Mouse (Mus musculus) myocyte (in vitro differentiated cells): ENCODE data around the gene Rtn4rl1. TPM values are rescaled to one million over a fixed set of nuclear protein-coding genes. Genes with fewer than 3 reads are reported as not detected.

Experiments
- H3K27me3 ChIP-seq: one replicate; pipeline ENCODE4 v1.6.1; 2011; ENCODE audit not compliant: control insufficient read depth, insufficient read depth, insufficient read length
- H3K36me3 ChIP-seq: one replicate; pipeline ENCODE4 v1.6.1; 2011; ENCODE audit not compliant: control insufficient read depth, insufficient read depth
- H3K4me2 ChIP-seq: one replicate; pipeline ENCODE4 v1.6.1; 2011; ENCODE audit warnings: low read depth, control low read depth
- H3K4me3 ChIP-seq: one replicate; pipeline ENCODE4 v1.5.1; 2011; ENCODE audit warnings: mild to moderate bottlenecking, control low read depth, moderate library complexity
- H3K79me2 ChIP-seq: one replicate; pipeline ENCODE4 v1.6.1; 2011; ENCODE audit not compliant: control insufficient read depth, insufficient read depth
- H3ac ChIP-seq: one replicate; pipeline ENCODE4 v1.6.1; 2011; ENCODE audit not compliant: control insufficient read depth, insufficient read length
- CEBPB ChIP-seq: IDR thresholded peaks from 2 replicates; pipeline ENCODE4 v1.6.1; 2011; ENCODE audit warnings: mild to moderate bottlenecking, moderate library complexity; ENCODE audit not compliant: poor library complexity, insufficient read depth, severe bottlenecking
- E2F4 ChIP-seq: IDR thresholded peaks from one replicate; pipeline ENCODE4 v1.6.1; 2011; ENCODE audit warnings: mild to moderate bottlenecking, control low read depth, moderate library complexity; ENCODE audit not compliant: insufficient read depth
- MAX ChIP-seq: IDR thresholded peaks from one replicate; pipeline ENCODE4 v1.6.1; 2011; ENCODE audit warnings: low read depth, mild to moderate bottlenecking, control low read depth
- MYOD1 ChIP-seq, 3 experiments: IDR thresholded peaks; one replicate each; pipeline ENCODE4 v1.6.1; 2011; ENCODE audit warnings: control low read depth in 2 of 3, low read depth in 2 of 3, mild to moderate bottlenecking in 2 of 3, moderate library complexity in 1 of 3; ENCODE audit not compliant: insufficient read length in 2 of 3, control insufficient read depth in 1 of 3
- MYOG ChIP-seq, 3 experiments: IDR thresholded peaks; one replicate each; pipeline ENCODE4 v1.6.1; 2011; ENCODE audit warnings: control low read depth in 2 of 3, low read depth in 2 of 3, mild to moderate bottlenecking in 2 of 3; ENCODE audit not compliant: insufficient read length in 2 of 3, control insufficient read depth in 1 of 3, insufficient read depth in 1 of 3
- POLR2A ChIP-seq: IDR thresholded peaks from one replicate; pipeline ENCODE4 v1.6.1; 2011; ENCODE audit warnings: low read depth, mild to moderate bottlenecking, control low read depth, moderate library complexity; ENCODE audit not compliant: insufficient read length
- POLR2AphosphoS2 ChIP-seq: IDR thresholded peaks from one replicate; pipeline ENCODE4 v1.6.1; 2011; ENCODE audit warnings: low read depth, control low read depth; ENCODE audit not compliant: insufficient read length
- REST ChIP-seq: IDR thresholded peaks from one replicate; pipeline ENCODE4 v1.6.1; 2011; ENCODE audit warnings: mild to moderate bottlenecking, control low read depth, moderate library complexity; ENCODE audit not compliant: insufficient read depth, insufficient read length
- SRF ChIP-seq: IDR thresholded peaks from one replicate; pipeline ENCODE4 v1.6.1; 2011; ENCODE audit warnings: low read depth; ENCODE audit not compliant: control insufficient read depth, insufficient read length
- TCF12 ChIP-seq: IDR thresholded peaks from one replicate; pipeline ENCODE4 v1.6.1; 2011; ENCODE audit warnings: mild to moderate bottlenecking, control low read depth; ENCODE audit not compliant: poor library complexity, insufficient read depth, severe bottlenecking
- TCF3 ChIP-seq: IDR thresholded peaks from one replicate; pipeline ENCODE4 v1.6.1; 2011; ENCODE audit warnings: low read depth, control low read depth; ENCODE audit not compliant: insufficient read length
- USF1 ChIP-seq: IDR thresholded peaks from one replicate; pipeline ENCODE4 v1.6.1; 2011; ENCODE audit warnings: low read depth, mild to moderate bottlenecking, control low read depth, moderate library complexity
- polyA plus RNA-seq: library from polyadenylated mRNA; unstranded; fragments of >200 nt; fragmentation: generic; extraction: Trizol; gene quantifications from one replicate; pipeline ENCODE4 v1.2.1, GENCODE M21; 2012; ENCODE audit warnings: missing spikeins

Rtn4rl1 gene
- polyA plus RNA-seq, 1 experiment = 0.16 TPM

- Histone ChIP-seq H3K4me2 (no peak overlapping the region), H3K27me3 (peaks cover 52% of the 10 kb centered on the region), H3ac (no peak overlapping the region), H3K79me2 (no peaks in the 10 kb centered on the region), H3K4me3 (no peak overlapping the region), H3K36me3 (no peaks in the 10 kb centered on the region)
- TF ChIP-seq MYOD1 (IDR thresholded peaks at IDR 0.05; ENCODE audit: control insufficient read depth in 1 of 3, insufficient read length in 2 of 3, low read depth in 2 of 3) = no peak
- no peak for TF ChIP-seq MYOG (IDR thresholded peaks at IDR 0.05; ENCODE audit: control insufficient read depth in 1 of 3, insufficient read depth in 1 of 3, insufficient read length in 2 of 3, low read depth in 2 of 3)
- TF ChIP-seq POLR2A = no peak
- no peak for TF ChIP-seq TCF12
- no peak for TF ChIP-seq POLR2AphosphoS2
- TF ChIP-seq CEBPB = no peak
- TF ChIP-seq E2F4 = no peak
- TF ChIP-seq TCF3 = no peak
- no peak for TF ChIP-seq MAX
- no peak for TF ChIP-seq REST
- no peak for TF ChIP-seq SRF
- no peak for TF ChIP-seq USF1
These were observed 41.2 kb downstream of the Rtn4rl1 start for GRCm38 (mm10) chr11:75234745-75235144.

DNA sequence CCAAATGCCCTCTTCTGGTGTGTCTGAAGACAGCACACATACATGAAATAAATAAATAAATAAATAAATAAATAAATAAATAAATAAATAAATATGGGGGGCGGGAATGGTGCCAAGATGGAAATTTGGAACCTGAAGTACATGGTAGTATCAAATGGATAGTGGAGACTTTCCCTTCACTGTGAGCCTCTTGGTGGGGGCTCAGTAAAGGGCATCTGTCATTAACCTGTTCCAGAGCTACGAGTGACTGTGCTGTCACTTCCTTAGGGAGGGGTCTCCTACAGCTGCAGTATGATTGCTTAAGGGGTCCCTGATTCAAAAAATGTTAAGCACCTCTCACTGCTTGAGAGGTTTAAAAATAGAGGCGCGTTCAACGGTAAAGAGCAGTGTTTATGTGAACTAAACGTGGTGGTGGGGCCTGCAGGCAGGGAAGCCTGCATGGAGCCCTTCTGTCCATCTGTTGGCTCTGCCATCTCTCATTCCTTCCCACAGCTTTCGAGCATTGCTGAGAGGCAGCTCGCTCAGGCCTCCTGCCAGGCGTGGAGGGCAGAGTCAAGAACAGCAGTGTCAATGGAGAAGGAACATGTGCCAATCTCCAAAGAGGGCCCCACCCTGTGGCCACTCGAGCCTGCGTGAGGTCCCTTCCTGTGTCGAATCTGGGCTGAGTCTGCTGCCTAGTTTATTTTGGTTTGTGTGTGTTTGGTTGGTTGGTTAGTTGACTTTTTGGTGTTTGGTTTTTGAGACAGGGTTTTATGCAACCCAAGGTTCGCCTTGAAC, 46.8 kb downstream of the Rtn4rl1 start:
- TF ChIP-seq E2F4 (no peak), MAX (no peak), USF1 (no peak), SRF (no peak), TCF3 (no peak), REST (no peak), MYOG (IDR thresholded peaks at IDR 0.05; ENCODE audit: control insufficient read depth in 1 of 3, insufficient read depth in 1 of 3, insufficient read length in 2 of 3, low read depth in 2 of 3) (no peak), CEBPB (no peak), MYOD1 (IDR thresholded peaks at IDR 0.05; ENCODE audit: control insufficient read depth in 1 of 3, insufficient read length in 2 of 3, low read depth in 2 of 3) (no peak), POLR2A (no peak), TCF12 (no peak), POLR2AphosphoS2 (no peak)
- Histone ChIP-seq H3K27me3 (peaks cover 30% of the 10 kb centered on the region), H3K4me3 (no peak overlapping the region), H3ac (no peak overlapping the region), H3K4me2 (no peak overlapping the region), H3K79me2 (no peaks in the 10 kb centered on the region), H3K36me3 (no peaks in the 10 kb centered on the region)

DNA sequence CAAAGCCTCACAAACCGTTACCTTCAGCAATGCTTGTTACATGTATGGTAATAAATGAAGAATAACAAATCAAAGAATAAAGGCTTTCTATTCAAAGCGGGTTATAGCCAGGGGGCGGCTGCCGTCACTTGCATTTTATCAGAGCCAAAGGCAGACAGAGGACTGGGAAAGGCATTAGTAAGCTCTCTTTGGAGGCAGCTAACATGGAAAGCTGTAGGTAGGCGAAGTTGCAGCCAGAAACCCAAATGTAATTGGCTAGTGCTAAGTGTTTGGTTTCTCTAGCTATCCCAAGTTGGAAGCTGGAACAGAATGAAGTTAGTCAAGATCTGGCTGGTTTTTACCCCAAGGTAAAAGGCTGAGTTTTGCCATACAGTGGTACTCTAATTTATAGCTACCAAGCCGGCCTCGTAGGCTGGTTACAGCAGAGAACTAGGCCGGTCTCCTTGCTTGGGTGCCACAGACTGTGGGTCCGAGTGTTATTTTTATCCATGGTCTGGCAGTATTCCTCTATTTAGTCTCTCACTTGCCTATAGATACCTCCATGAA, 49.2 kb downstream of the Rtn4rl1 start:
- H3K36me3 ChIP-seq = no peaks in the 10 kb centered on the region
- H3K4me2 ChIP-seq = no peak overlapping the region
- no peak for TF ChIP-seq MYOD1 (IDR thresholded peaks at IDR 0.05; ENCODE audit: control insufficient read depth in 1 of 3, insufficient read length in 2 of 3, low read depth in 2 of 3)
- no peak overlapping the region for H3K4me3 ChIP-seq
- no peaks in the 10 kb centered on the region for H3K79me2 ChIP-seq
- H3K27me3 ChIP-seq = peaks cover 12% of the 10 kb centered on the region
- no peak overlapping the region for H3ac ChIP-seq

DNA sequence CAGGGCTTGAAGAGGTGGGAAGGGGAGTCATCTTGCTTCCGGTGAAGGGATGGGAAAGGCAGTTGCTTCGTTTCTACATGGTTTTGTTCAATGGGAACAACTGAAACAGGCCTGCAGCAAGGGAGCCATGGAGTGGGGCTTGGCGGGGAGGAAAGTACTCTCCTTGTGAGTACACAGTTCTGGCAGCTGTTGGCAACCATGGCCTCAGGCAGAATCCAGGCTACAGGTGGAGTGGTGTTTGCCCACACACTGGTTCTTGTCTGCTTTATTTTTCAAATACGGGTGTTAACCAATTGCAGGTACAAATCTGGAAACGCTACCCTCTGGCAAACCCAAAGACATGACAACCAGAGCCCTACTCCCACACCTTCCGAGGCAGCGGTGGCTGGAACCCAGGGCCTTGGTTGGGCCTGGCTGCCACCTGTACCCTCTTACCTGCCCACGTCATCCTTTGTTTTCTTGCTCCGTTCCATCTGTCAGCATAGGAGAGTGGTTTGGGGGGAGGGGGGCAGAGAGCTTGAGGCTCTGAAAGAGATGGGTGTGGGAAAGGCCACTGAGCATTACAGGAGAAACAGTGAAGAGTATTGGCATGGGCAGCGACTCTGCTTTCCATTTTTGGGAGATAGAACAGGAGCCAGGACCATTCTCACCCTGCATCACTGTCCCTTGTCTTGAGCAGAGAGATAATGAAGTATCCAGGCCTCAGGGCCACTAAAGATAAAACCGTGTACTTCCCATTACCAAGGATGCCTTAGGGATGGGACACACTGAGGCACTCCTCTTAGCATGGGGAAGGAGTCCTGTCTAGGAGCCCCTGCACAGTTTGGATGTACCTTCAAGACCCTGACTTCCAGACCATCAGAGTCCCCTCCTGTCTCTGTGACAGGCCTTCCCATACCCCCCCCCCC, 51.0 kb downstream of the Rtn4rl1 start:
- no peaks in the 10 kb centered on the region for H3K79me2 ChIP-seq
- no peak overlapping the region for H3K4me2 ChIP-seq
- TF ChIP-seq TCF3 = no peak
- no peak for TF ChIP-seq E2F4
- TF ChIP-seq USF1 = no peak
- no peak for TF ChIP-seq REST
- TF ChIP-seq MAX = no peak
- no peak for TF ChIP-seq MYOG (IDR thresholded peaks at IDR 0.05; ENCODE audit: control insufficient read depth in 1 of 3, insufficient read depth in 1 of 3, insufficient read length in 2 of 3, low read depth in 2 of 3)
- no peak for TF ChIP-seq POLR2AphosphoS2
- TF ChIP-seq CEBPB = no peak
- TF ChIP-seq POLR2A = no peak
- TF ChIP-seq MYOD1 (IDR thresholded peaks at IDR 0.05; ENCODE audit: control insufficient read depth in 1 of 3, insufficient read length in 2 of 3, low read depth in 2 of 3) = no peak
- TF ChIP-seq SRF = no peak
- no peak for TF ChIP-seq TCF12
- H3ac ChIP-seq = no peak overlapping the region
- H3K36me3 ChIP-seq = no peaks in the 10 kb centered on the region
- H3K27me3 ChIP-seq = no peaks in the 10 kb centered on the region
- H3K4me3 ChIP-seq = no peak overlapping the region
